ENCODE assay signal across 17 mouse cellular contexts in the genomic region with DNA sequence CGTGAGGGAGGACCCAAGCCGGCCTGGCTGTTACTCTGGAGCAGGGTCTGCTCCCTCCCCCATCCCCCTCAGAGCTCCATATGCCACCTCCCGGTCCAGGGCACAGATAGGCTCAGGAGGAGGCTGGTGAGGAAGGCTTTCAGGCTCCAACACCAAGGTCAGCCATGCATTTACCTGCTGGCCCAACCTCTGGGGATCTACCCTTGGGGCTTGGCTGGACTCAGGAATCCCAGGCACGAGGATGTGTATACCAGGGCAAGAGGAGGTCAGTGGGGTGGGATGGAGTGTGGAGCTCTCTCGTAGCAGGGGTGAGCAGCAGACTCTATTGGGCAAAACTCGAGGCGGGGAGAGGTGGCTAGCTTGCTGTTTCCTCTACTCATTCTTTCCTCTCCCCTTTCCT. TPM values are rescaled to one million over a fixed set of nuclear protein-coding genes. Genes with fewer than 3 reads are reported as not detected.
DNase-seq lines count a peak whose midpoint lies in the region; ATAC-seq and TF ChIP-seq lines count a peak whose summit lies in the region.
"Had no signal": no experiment of that assay in that cellular context is flagged by ENCODE, and none has a peak within 500 bp of the region (broad histone marks: within the 10 kb centered on the region; RNA-seq: fewer than 3 reads in every experiment).

No protein-coding gene starts in this region.

- peaks cover 60% of the 10 kb centered on the region for H3K4me1 ChIP-seq in heart, embryonic 16.5 days (ENCODE audit: control insufficient read depth, insufficient read depth, low read length)
- no peaks in the 10 kb centered on the region for H3K4me1 ChIP-seq in heart, adult 2 months (ENCODE audit: control insufficient read depth, insufficient read depth, low read length)
- peaks cover 39% of the 10 kb centered on the region for H3K4me1 ChIP-seq in embryonic facial prominence, embryonic 13.5 days
- peaks cover 50% of the 10 kb centered on the region for H3K4me1 ChIP-seq in limb, embryonic 10.5 days

- ATAC-seq in heart, embryonic 16.5 days (replicated peaks; ENCODE audit: extremely low read depth, insufficient read depth, low FRiP score): no peak
- no peak for ATAC-seq in embryonic facial prominence, embryonic 13.5 days (ENCODE audit: insufficient number of reproducible peaks, insufficient read depth, low FRiP score, low TSS enrichment, low read depth)
- ATAC-seq: forebrain, postnatal 0 days; intestine, embryonic 15.5 days had no signal

- no peak for TF ChIP-seq EP300 in heart, adult 2 months (IDR thresholded peaks at IDR 0.05; ENCODE audit: insufficient read depth, low read depth, low read length)

- 36% methylated on average over 7 of the region's 7 CpGs for WGBS in heart, embryonic 16.5 days
- 70% methylated on average over 7 of the region's 7 CpGs for WGBS in heart, adult 2 months
- 57% methylated on average over 7 of the region's 7 CpGs for WGBS in embryonic facial prominence, embryonic 13.5 days
- WGBS in limb, embryonic 10.5 days: 52% methylated on average over 7 of the region's 7 CpGs

- no peak for TF ChIP-seq CTCF in heart, adult 2 months (IDR thresholded peaks at IDR 0.05)

- H3K4me2 ChIP-seq in heart, embryonic 16.5 days (ENCODE audit: low read depth, low read length): no peak overlapping the region
- H3K4me2 ChIP-seq in embryonic facial prominence, embryonic 13.5 days: no peak overlapping the region
- H3K4me2 ChIP-seq: embryonic facial prominence, embryonic 12.5 days; hindbrain, embryonic 13.5 days; intestine, embryonic 15.5 days had no signal

- no peaks in the 10 kb centered on the region for H3K36me3 ChIP-seq in heart, embryonic 16.5 days (ENCODE audit: control insufficient read depth, insufficient read depth)
- H3K36me3 ChIP-seq in heart, adult 2 months (ENCODE audit: control insufficient read depth, insufficient read depth, low read length): no peaks in the 10 kb centered on the region
- H3K36me3 ChIP-seq in embryonic facial prominence, embryonic 13.5 days: no peaks in the 10 kb centered on the region
- no peaks in the 10 kb centered on the region for H3K36me3 ChIP-seq in limb, embryonic 10.5 days
- H3K36me3 ChIP-seq: embryonic facial prominence, embryonic 12.5 days; hindbrain, embryonic 13.5 days; intestine, embryonic 15.5 days; midbrain, embryonic 10.5 days had no signal

- H3K4me3 ChIP-seq in heart, embryonic 16.5 days (ENCODE audit: low read length): no peak overlapping the region
- H3K4me3 ChIP-seq in heart, adult 2 months: no peak overlapping the region
- H3K4me3 ChIP-seq in embryonic facial prominence, embryonic 13.5 days: no peak overlapping the region
- no peak overlapping the region for H3K4me3 ChIP-seq in limb, embryonic 10.5 days
- H3K4me3 ChIP-seq: embryonic facial prominence, embryonic 12.5 days; hindbrain, embryonic 13.5 days; intestine, embryonic 15.5 days; midbrain, embryonic 10.5 days had no signal

- DNase-seq in heart, adult 2 months: no peak
- DNase-seq in kidney, adult 9 months: peak; percentile 58
- DNase-seq in limb, embryonic 10.5 days (ENCODE audit: low spot score): no peak
- DNase-seq in left cerebral cortex, postnatal 10 days (ENCODE audit: extremely low spot score in 1 of 2, low spot score in 2 of 2): no peak
- no peak for DNase-seq in ovary, postnatal 36 days (ENCODE audit: low spot score)
- DNase-seq: cerebellum, adult 8-10 months; forebrain, postnatal 0 days; thymus, adult 18-20 months had no signal

- TF ChIP-seq POLR2A in heart, adult 2 months (IDR thresholded peaks at IDR 0.05; ENCODE audit: insufficient read depth, low read depth, low read length): no peak

- H3K9ac ChIP-seq in heart, embryonic 16.5 days (ENCODE audit: low read length): no peak overlapping the region
- H3K9ac ChIP-seq in heart, adult 2 months (ENCODE audit: low read depth, low read length): no peak overlapping the region
- H3K9ac ChIP-seq in embryonic facial prominence, embryonic 13.5 days: no peak overlapping the region
- H3K9ac ChIP-seq: embryonic facial prominence, embryonic 12.5 days; forebrain, postnatal 0 days; hindbrain, embryonic 13.5 days; intestine, embryonic 15.5 days had no signal

- H3K9me3 ChIP-seq in heart, embryonic 16.5 days (replicated peaks; ENCODE audit: control insufficient read depth, low read length): no peaks in the 10 kb centered on the region
- no peaks in the 10 kb centered on the region for H3K9me3 ChIP-seq in embryonic facial prominence, embryonic 13.5 days
- no peaks in the 10 kb centered on the region for H3K9me3 ChIP-seq in limb, embryonic 10.5 days (replicated peaks)
- H3K9me3 ChIP-seq: embryonic facial prominence, embryonic 12.5 days; hindbrain, embryonic 13.5 days; intestine, embryonic 15.5 days; midbrain, embryonic 10.5 days had no signal

- H3K27me3 ChIP-seq in heart, embryonic 16.5 days (ENCODE audit: control insufficient read depth, insufficient read depth, low read length): no peaks in the 10 kb centered on the region
- no peaks in the 10 kb centered on the region for H3K27me3 ChIP-seq in heart, adult 2 months (ENCODE audit: control insufficient read depth, insufficient read depth, low read length)
- H3K27me3 ChIP-seq in embryonic facial prominence, embryonic 13.5 days: no peaks in the 10 kb centered on the region
- H3K27me3 ChIP-seq in limb, embryonic 10.5 days (ENCODE audit: low read depth, poor library complexity, severe bottlenecking): peaks cover 3% of the 10 kb centered on the region; the same call in 1 of the 2 replicates
- H3K27me3 ChIP-seq: embryonic facial prominence, embryonic 12.5 days; intestine, embryonic 15.5 days had no signal

- peak overlapping the region; percentile 1; the same call in 1 of the 2 replicates for H3K27ac ChIP-seq in heart, embryonic 16.5 days (ENCODE audit: low read length)
- H3K27ac ChIP-seq in heart, adult 2 months: no peak overlapping the region
- peak overlapping the region; percentile 34; the same call in 1 of the 2 replicates for H3K27ac ChIP-seq in embryonic facial prominence, embryonic 13.5 days
- 0 out of 2 replicates have a peak overlapping the region, but pooled peaks have one; percentile 9 for H3K27ac ChIP-seq in limb, embryonic 10.5 days
- H3K27ac ChIP-seq: embryonic facial prominence, embryonic 12.5 days; hindbrain, embryonic 13.5 days; intestine, embryonic 15.5 days; midbrain, embryonic 10.5 days had no signal

- intact Hi-C loops in heart, adult 2 months (cut with DNase I): no loop called here
- intact Hi-C loops in left cerebral cortex, postnatal 10 days (cut with DNase I): no loop called here

- no peaks in the 10 kb centered on the region for H3K79me2 ChIP-seq in heart, adult 2 months (replicated peaks; ENCODE audit: control insufficient read depth, insufficient read depth, low read length)

RNA-seq across cellular contexts. Expression of a gene that starts 15.7 kb away (rescaled TPM):
- polyA plus RNA-seq in heart, embryonic 16.5 days (2015; fragmentation: Nextera tagmentation; extraction: Ambion mirVana): 0.57 and 0.64 TPM in 2 replicates
- not detected for total RNA-seq in heart, adult 2 months (2021)
- 0.44 and 0.76 TPM in 2 replicates for polyA plus RNA-seq in heart, adult 2 months (2012; rRNA removed)
- polyA plus RNA-seq in embryonic facial prominence, embryonic 13.5 days (2015; fragmentation: Nextera tagmentation; extraction: Ambion mirVana): 0.25 TPM in 1 of 2 replicates, not detected in the other
- 0.24 and 0.31 TPM in 2 replicates for polyA plus RNA-seq in limb, embryonic 10.5 days (2016; fragmentation: Nextera tagmentation; extraction: Ambion mirVana)
- not detected for total RNA-seq in left cerebral cortex, postnatal 10 days (2021)
- total RNA-seq: common myeloid progenitor, adult 5-6 weeks; gastrocnemius, adult 18-20 months had no signal

RNA-seq across cellular contexts. Expression of a gene that starts 16.5 kb away (rescaled TPM):
- 0.77 and 0.92 TPM in 2 replicates for polyA plus RNA-seq in heart, embryonic 16.5 days (2015; fragmentation: Nextera tagmentation; extraction: Ambion mirVana)
- 1 to 10 TPM; 1.2 to 1.4 TPM for total RNA-seq in heart, adult 2 months (2021)
- 0.64 and 1.00 TPM in 2 replicates for polyA plus RNA-seq in heart, adult 2 months (2012; rRNA removed)
- polyA plus RNA-seq in embryonic facial prominence, embryonic 13.5 days (2015; fragmentation: Nextera tagmentation; extraction: Ambion mirVana): 1.7 and 2.0 TPM in 2 replicates
- 0.23 and 0.33 TPM in 2 replicates for polyA plus RNA-seq in limb, embryonic 10.5 days (2016; fragmentation: Nextera tagmentation; extraction: Ambion mirVana)
- under 1 TPM; 0.30 to 0.61 TPM for total RNA-seq in left cerebral cortex, postnatal 10 days (2021)
- polyA plus RNA-seq: neural tube, embryonic 14.5 days had no signal

RNA-seq across cellular contexts. Expression of a gene that starts 49.2 kb away (rescaled TPM):
- 20.3 and 20.8 TPM in 2 replicates for polyA plus RNA-seq in heart, embryonic 16.5 days (2015; fragmentation: Nextera tagmentation; extraction: Ambion mirVana)
- 10 to 100 TPM; 10.8 to 12.5 TPM for total RNA-seq in heart, adult 2 months (2021)
- polyA plus RNA-seq in heart, adult 2 months (2012; rRNA removed): 14.2 and 21.0 TPM in 2 replicates
- polyA plus RNA-seq in embryonic facial prominence, embryonic 13.5 days (2015; fragmentation: Nextera tagmentation; extraction: Ambion mirVana): 34.1 and 38.1 TPM in 2 replicates
- polyA plus RNA-seq in limb, embryonic 10.5 days (2016; fragmentation: Nextera tagmentation; extraction: Ambion mirVana): 32.1 and 36.8 TPM in 2 replicates
- 10 to 100 TPM; 13.8 to 14.3 TPM for total RNA-seq in left cerebral cortex, postnatal 10 days (2021)

RNA-seq across cellular contexts. Expression of a gene that starts 52.0 kb away (rescaled TPM):
- 412 and 420 TPM in 2 replicates for polyA plus RNA-seq in heart, embryonic 16.5 days (2015; fragmentation: Nextera tagmentation; extraction: Ambion mirVana)
- 10 to 100 TPM; 75.9 to 83.7 TPM for total RNA-seq in heart, adult 2 months (2021)
- polyA plus RNA-seq in heart, adult 2 months (2012; rRNA removed): 75.1 and 77.5 TPM in 2 replicates
- polyA plus RNA-seq in embryonic facial prominence, embryonic 13.5 days (2015; fragmentation: Nextera tagmentation; extraction: Ambion mirVana): 359 and 377 TPM in 2 replicates
- polyA plus RNA-seq in limb, embryonic 10.5 days (2016; fragmentation: Nextera tagmentation; extraction: Ambion mirVana): 405 and 413 TPM in 2 replicates
- total RNA-seq in left cerebral cortex, postnatal 10 days (2021): 10 to 100 TPM; 24.5 to 26.7 TPM

RNA-seq across cellular contexts. Expression of a gene that starts 52.5 kb away (rescaled TPM):
- 1.2 and 2.1 TPM in 2 replicates for polyA plus RNA-seq in heart, embryonic 16.5 days (2015; fragmentation: Nextera tagmentation; extraction: Ambion mirVana)
- under 1 TPM; 0.34 to 0.39 TPM for total RNA-seq in heart, adult 2 months (2021)
- polyA plus RNA-seq in heart, adult 2 months (2012; rRNA removed): 0.55 and 0.61 TPM in 2 replicates
- 1.9 and 2.0 TPM in 2 replicates for polyA plus RNA-seq in embryonic facial prominence, embryonic 13.5 days (2015; fragmentation: Nextera tagmentation; extraction: Ambion mirVana)
- polyA plus RNA-seq in limb, embryonic 10.5 days (2016; fragmentation: Nextera tagmentation; extraction: Ambion mirVana): 0.29 and 0.34 TPM in 2 replicates
- not detected for total RNA-seq in left cerebral cortex, postnatal 10 days (2021)
- total RNA-seq: forebrain, postnatal 0 days; gastrocnemius, adult 18-20 months had no signal
